Mouse (Mus musculus) heart, postnatal 4 days (tissue): ENCODE measurements around the gene Cyba. TPM values are rescaled to one million over a fixed set of nuclear protein-coding genes. Genes with fewer than 3 reads are reported as not detected.

Experiments
- DNase-seq: peaks from one replicate; pipeline ENCODE4 v3.0.0; 2021
- total RNA-seq, 2 experiments: library from RNA; stranded (reverse); gene quantifications; 2 replicates each; pipeline ENCODE4 v1.2.3; 2021

Gene Cyba
- total RNA-seq, result 10 to 100 TPM; 59.7 to 69.2 TPM

GRCm38 (mm10) chr8:122432443-122433268 is at the start of gene Cyba:
Gene Cyba (minus strand): TSS chr8:122432930.
- DNase-seq, result peak; percentile 81

GRCm38 (mm10) chr8:122482448-122482847 is 49.7 kb upstream of the Cyba start:
- no peak for DNase-seq

GRCm38 (mm10) chr8:122475580-122476320 is 43.0 kb upstream of the Cyba start, which contains the start of the genes Rnf166 and Ctu2:
Gene Rnf166 (minus strand): TSS chr8:122476064.
Gene Ctu2 (plus strand): TSS chr8:122476143.
- DNase-seq, result peak; percentile 96

- DNase-seq, result peak; percentile 64
Observed at GRCm38 (mm10) chr8:122474951-122475560, 42.3 kb upstream of the Cyba start.

GRCm38 (mm10) chr8:122473911-122474421 is 41.2 kb upstream of the Cyba start:
- DNase-seq, result no peak

GRCm38 (mm10) chr8:122470691-122471090 is 38.0 kb upstream of the Cyba start:
- no peak for DNase-seq

- DNase-seq, result no peak
Observed at GRCm38 (mm10) chr8:122469965-122470364, 37.2 kb upstream of the Cyba start.

GRCm38 (mm10) chr8:122469407-122469806 is 36.7 kb upstream of the Cyba start:
- DNase-seq, result no peak

GRCm38 (mm10) chr8:122467816-122468215 is 35.1 kb upstream of the Cyba start:
- no peak for DNase-seq

- DNase-seq, result no peak
Observed at GRCm38 (mm10) chr8:122464985-122465384, 32.3 kb upstream of the Cyba start.

- DNase-seq, result no peak
Observed at GRCm38 (mm10) chr8:122463651-122464640, 31.2 kb upstream of the Cyba start.

GRCm38 (mm10) chr8:122462510-122462909 is 29.8 kb upstream of the Cyba start:
- no peak for DNase-seq

GRCm38 (mm10) chr8:122461473-122462148 is 28.9 kb upstream of the Cyba start:
- DNase-seq, result no peak

GRCm38 (mm10) chr8:122460524-122461472 is 28.1 kb upstream of the Cyba start, which contains the start of gene Snai3:
Gene Snai3 (minus strand): TSS chr8:122460733.
- DNase-seq, result peak; percentile 50

GRCm38 (mm10) chr8:122459990-122460389 is 27.3 kb upstream of the Cyba start:
- DNase-seq, result no peak

- peak; percentile 54 for DNase-seq
Observed at GRCm38 (mm10) chr8:122459218-122459900, 26.6 kb upstream of the Cyba start.

GRCm38 (mm10) chr8:122457171-122457570 is 24.4 kb upstream of the Cyba start:
- DNase-seq, result no peak

GRCm38 (mm10) chr8:122454409-122454808 is 21.7 kb upstream of the Cyba start:
- DNase-seq, result no peak

- no peak for DNase-seq
Observed at GRCm38 (mm10) chr8:122452154-122452553, 19.4 kb upstream of the Cyba start.
